Mouse (Mus musculus) cerebellum, adult 9-10 months (tissue): ENCODE measurements around the gene P2rx5.

Experiments
- DNase-seq: peaks from one replicate; pipeline ENCODE4 v3.0.0; 2022

P2rx5 gene

DNA sequence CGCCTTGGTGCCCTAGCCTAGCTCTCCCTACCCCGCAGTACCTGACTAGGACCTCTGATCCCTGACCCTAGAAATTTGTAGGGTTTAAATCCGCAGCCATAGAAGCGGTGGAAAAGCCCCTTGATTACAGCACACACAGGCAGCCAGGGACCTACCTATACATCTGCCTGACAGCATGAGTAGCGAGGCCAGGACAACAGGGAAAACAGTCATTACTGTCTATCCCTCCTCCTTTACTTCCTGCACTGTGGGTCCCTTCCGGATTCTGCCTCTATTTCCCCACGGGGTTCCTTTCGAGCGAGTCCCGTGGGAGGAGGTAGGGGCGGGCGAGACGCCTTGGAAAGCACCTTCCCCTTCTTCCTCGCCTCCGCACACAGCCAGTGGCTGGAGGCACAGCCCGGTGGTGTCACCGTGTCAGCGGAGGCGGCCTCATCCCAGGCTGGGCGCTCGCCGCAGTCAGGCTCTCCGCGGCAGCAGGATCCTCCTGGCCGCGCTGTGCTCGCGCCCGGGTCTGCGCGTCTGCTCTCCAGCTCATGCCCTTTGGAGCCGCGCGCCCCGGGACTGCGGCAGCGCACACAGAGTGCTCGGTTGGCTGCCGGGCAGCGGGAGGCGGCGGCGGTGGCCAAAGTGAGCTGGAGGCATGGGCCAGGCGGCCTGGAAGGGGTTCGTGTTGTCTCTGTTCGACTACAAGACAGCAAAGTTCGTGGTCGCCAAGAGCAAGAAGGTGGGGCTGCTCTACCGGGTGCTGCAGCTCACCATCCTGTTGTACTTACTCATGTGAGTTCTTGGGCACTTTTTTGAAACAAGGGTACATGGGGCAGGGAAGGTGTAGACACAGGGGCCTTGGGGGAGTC is at the start of gene P2rx5:
TSS of gene P2rx5 (plus strand) at position 465 of the 854 bp plus-strand sequence.
- DNase-seq: no peak

- DNase-seq: no peak
Observed at GRCm38 (mm10) chr11:73111414-73111813, 48.8 kb upstream of the P2rx5 start.

DNA sequence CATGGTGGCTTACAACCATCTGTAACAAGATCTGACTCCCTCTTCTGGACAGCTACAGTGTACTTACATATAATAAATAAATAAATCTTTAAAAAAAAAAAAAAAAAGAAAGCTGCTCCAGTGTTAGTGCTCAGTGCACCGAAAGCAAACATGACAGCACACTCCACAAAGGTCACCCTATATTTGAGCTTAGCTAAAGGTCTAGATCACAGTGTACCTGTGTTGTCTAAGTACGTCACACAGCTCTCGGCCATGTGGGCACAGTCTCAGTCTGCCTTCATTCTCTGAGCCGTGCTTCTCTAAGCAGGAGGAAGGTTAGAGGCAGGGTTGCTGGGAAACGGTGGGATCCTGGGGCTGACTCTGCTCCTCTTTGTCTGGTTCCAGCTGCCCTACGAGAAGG is 33.7 kb upstream of the P2rx5 start:
- DNase-seq: no peak

GRCm38 (mm10) chr11:73131020-73131419 is 29.2 kb upstream of the P2rx5 start:
- no peak for DNase-seq

- DNase-seq: no peak
Observed at GRCm38 (mm10) chr11:73132999-73133398, 27.2 kb upstream of the P2rx5 start.

DNA sequence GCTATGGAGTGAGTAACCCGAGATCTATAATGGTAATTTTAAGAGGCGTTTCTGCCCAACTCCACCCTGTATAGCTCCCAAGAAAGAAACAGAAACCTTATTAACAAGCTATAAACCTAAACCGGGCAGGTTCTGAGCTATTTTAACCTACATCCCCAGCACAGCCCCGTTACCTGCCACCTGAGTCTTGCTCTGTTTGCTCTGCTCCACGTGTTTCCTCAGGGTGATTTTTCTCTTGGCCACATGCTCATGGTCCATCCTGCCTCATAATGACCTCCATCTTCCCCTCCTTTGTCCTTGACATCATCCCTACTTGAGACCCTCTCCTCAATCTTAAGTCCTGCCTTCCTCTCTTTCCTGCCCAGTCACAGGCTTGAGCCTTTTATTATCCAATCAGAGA is 26.0 kb upstream of the P2rx5 start:
- DNase-seq: no peak

- no peak for DNase-seq
Observed at GRCm38 (mm10) chr11:73136587-73136986, 23.6 kb upstream of the P2rx5 start.

DNA sequence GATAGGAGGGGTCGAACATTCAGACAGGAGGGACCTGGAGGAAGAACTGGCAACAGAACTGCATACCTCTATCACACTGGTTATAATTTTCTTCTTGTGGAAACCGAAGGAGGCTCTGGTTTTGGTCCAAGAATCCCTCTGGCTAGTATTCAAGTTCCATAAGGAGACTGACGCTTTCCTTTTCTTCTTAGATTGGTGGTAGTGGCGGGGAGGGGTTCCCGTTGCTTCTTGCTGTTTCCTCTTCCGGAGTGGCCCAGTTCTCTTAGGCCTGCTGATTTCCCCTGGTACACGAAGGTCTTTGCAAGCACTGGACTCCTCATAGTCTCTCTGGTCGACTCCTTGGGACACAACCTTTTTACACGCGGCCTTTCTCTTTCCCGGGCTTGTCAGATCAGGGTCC is 23.1 kb upstream of the P2rx5 start:
- no peak for DNase-seq

DNA sequence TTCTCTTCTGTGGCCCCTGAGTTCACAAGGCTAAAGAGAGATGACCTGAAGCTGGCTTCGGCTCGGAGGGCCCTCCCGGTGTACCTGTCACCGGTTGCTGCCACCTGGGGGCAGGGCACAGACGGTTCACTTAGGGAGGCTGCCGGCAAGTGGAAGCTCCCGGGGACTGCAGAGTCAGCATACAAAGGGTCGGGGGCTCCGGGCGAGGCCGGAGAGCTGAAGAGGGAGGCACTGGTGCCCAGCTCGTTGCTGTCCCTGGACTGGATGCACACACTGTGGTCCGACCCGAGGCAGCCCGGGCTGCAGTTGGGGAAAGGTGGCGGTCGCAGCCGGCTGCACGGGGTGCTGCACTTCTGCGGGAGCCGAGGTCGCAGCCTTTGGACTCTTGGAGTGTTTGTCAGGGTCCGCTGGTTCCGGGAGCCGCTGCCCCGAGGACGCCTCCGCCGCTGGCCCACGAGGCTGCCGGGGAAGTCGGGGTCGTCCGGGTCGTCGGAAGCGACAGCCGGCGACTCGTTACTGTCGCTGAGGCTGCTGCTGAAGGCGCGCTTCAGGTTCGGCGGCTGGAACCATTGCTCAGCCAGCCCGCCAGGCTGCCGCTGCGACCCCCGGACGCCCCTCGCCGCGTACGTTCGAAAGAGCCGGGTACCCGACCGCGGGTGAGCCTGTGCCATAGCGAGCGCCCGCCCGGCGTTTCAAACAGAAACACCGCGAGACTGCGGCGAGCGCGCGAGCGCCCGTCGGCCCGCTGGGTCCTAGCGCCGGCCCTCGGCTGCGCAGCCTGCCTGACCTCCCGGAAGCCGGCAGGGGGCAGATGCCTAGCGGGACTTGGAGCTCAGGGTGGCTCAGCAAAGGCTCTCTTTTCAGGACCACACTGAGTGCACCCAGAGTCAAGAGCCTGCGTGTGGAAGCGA is 22.4 kb upstream of the P2rx5 start, which contains the start of gene Haspin:
TSS of gene Haspin (minus strand) at position 704 of the 911 bp plus-strand sequence.
- DNase-seq: peak; percentile 84

- no peak for DNase-seq
Observed at GRCm38 (mm10) chr11:73144261-73144681, 15.9 kb upstream of the P2rx5 start.

DNA sequence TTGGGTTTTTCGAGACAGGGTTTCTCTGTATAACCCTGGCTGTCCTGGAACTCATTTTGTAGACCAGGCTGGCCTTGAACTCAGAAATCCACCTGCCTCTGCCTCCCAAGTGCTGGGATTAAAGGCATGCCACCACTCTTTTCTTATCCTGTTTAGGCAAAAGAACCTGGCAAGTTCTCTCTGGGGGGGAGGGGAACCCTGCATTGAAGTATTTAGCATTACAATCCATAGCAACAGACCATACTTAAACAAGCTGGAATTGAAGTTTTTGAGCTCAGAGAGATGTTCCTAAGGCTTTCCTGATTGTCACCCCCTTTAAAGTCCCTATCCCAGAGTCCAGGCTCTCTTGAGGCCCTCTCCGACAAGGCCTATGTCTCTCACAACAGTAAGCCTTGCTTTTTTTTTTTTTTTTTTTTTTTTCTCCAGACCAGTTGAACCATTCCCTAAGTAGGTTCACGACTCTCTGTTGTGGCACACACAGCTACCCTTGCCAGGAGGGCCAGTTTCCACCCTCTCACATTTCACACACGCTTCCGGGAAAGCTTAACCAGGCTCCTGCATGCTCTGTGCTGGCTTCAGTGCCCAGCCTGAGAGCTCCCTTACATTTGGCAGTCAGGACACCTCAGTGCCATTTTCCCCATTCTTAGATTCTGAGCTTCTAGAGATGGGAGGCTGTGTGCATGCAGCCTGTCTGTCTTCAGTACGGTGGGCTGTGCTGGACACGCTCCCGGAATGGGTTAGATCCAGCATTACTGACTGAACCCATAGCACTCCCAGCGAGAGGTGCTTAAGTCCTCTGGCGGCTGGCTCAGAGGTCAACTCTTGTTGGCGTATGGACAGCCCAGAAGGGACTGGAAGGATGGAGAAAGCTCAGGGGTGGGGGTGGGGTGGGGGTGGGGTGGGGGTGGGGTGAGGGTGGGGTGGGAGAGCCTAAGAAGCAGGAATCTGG is 13.9 kb upstream of the P2rx5 start:
- DNase-seq: no peak

- no peak for DNase-seq
Observed at GRCm38 (mm10) chr11:73146975-73147365, 13.3 kb upstream of the P2rx5 start.

DNA sequence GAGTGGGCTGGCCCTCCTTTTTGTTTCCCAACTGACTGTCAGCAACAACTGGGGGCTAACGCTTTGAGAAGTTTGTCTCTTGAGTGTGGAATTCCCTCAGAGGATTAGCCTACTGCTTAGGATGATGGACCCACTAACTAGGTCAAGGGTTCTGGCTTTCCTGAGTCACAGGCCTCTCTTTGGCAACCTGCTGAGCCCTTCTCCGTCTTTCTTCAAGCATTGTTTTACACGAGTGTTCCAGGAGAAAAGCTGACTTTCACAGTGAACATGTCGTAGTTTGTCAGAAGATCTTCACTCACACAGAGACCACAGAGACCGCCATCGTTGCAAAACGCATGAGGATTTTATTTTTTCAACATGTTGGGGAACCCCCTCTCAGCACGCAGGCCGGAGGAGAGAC is 12.0 kb upstream of the P2rx5 start:
- no peak for DNase-seq

DNA sequence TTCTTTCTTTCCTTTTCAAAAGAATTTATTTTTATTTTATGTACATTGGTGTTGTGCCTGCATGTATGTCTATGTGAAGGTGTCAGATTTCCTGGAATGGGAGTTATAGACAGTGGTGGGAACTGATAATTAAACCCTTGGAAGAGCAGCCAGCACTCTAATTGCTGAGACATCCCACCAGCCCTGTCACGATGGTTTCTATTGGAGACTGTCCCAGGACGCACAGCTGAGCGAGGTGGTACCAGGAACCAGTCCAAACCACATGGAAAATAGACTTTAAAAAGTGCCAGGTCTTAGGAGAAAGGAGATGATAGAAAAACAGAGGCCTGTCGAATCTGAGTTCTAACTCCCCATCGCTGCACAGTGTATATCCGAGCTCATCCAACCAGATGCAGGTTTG is 5.2 kb upstream of the P2rx5 start:
- DNase-seq: no peak

- no peak for DNase-seq
Observed at GRCm38 (mm10) chr11:73160811-73161200, 585 bp downstream of the P2rx5 start.

DNA sequence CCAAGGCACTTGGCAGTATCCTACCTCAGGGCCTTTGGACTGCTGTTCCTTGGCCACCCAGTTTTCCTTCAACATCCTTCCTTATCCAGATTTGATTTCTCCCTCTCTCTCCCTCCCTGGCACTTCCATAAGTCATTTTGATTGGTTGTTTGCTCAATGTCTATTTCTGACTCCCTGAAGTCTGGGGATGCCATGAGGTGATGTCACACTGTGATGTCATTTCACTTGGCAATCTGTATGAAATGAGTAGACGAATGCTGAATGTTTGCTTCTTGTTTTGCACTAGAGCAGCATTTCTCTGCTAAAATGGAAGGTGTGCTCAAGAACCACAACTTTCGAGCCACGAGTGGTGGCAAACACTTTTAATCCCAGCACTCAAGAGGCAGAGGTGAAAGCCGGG is 1.4 kb downstream of the P2rx5 start:
- no peak for DNase-seq

DNA sequence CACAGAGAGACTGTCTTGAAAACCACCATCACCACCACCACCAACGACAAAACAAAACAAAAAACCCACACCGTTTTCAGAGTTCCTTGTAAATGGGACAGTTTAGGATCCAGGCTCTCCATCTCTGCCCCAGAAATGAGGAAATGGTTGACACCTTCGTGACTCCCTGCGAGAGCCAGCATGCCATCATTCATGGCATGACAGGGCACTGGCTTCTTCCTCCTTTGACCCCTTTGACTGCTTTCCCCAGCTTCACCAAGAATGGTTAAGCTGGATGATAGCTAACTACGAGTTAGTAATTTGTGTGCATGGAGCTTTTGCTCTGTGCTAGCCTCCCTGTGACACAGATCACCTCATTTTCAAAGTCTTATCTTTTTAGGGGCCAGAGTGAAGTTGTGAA is 2.1 kb downstream of the P2rx5 start:
- DNase-seq: no peak

GRCm38 (mm10) chr11:73168071-73168470 is 7.8 kb downstream of the P2rx5 start:
- DNase-seq: no peak

DNA sequence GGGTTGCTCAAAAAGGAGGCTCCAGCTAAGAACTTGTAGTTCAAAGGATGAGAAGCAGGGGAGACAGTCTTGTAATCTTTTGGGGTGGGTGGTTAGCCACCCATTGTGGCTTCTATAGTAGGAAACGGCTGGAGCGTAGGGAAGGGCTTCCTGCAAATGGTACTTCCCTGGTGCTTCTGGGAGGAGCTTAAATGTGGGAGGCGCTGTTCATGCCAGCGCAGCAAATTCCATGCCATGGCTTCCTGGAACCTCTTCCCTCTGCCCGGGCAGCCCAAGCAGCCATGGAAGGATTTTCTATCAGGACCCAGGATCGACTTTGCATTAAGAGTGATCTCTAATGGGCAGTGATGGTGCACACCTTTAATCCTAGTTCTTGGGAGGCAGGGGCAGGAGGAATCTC is 8.4 kb downstream of the P2rx5 start:
- DNase-seq: no peak

- DNase-seq: no peak
Observed at GRCm38 (mm10) chr11:73169231-73169630, 9.0 kb downstream of the P2rx5 start.

- DNase-seq: no peak
Observed at GRCm38 (mm10) chr11:73172186-73172585, 12.0 kb downstream of the P2rx5 start.

- DNase-seq: no peak
Observed at GRCm38 (mm10) chr11:73175612-73176011, 15.4 kb downstream of the P2rx5 start.

DNA sequence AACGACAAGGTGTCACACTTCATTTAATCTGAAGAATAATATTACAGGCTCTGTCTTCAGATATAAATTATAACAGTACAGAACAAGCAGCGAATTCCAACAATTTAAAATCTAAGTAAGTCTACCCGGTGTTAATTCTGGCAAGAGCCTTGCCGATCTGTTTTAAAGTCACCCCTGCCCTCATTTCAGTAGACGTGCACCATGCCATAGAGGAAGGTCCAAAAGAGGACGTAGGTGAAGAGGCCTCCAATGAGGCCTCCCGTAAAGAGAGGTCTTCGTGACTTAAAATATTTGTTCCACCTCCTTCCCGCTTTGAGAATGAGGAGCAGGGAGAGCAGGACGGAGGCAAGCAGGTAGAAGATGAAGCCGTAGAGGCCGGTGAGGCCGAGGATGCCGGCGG is 16.0 kb downstream of the P2rx5 start:
- no peak for DNase-seq
